Mouse (Mus musculus): ENCODE results near the gene Adcy9.

Adcy9 gene

DNA sequence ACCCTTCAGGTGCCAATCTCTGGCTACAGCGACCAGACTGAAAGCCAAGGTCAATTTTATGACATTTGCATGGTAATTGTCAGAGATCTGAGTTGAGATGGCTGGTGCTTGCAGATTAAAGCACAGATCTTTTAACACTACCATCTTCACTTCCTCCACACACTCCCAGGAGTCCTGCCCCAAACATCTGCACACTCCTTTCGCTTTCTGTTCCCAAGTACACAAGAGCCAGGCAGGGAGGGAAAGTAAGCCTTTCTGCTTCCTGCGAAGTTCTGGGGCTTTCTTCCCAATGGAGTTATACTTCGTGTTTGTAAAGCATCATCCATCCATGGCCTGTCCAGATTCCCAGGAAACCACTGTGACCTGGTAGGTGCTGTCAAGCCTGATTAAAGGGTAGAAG is 38.8 kb downstream of the Adcy9 start:
- DNase-seq = no peak

DNA sequence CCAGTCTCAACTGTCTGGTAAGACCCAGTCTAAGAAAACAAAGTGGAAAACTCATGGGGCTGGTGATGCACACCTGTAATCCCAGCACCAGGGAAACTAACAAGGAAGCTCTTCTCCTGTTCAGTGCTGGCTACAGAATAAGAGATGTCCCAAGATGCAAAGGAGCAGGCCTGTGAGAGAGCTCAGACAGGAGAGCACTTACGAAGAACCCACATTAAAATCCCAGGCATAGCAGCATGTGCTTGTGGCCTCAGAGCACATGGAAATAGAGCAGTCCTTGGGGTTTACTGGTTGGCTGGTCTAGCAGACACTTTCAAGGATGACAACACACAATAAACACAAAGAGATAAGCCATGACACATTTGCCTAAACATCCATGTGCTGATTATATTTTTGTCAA is 41.5 kb downstream of the Adcy9 start:
- DNase-seq = no peak

DNA sequence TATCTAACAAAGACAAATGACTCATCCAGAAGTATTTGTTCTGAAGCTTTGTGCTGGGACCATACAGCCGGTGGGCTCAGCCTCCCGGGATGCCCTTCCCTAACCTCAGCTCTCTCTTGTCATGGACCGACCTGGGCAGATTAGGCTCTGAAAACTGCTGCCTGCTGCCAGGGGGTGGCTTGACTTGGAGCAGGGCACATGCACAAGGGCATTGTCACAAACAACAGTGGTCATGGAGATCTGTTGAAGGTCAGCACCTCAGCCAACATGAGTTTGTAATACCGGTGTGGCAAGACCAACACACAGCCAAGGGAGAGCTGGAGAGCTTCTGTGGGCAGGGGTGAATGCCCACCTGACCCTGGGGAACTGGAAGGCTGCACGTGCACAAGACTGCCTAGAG is 42.7 kb downstream of the Adcy9 start:
- DNase-seq = no peak

DNA sequence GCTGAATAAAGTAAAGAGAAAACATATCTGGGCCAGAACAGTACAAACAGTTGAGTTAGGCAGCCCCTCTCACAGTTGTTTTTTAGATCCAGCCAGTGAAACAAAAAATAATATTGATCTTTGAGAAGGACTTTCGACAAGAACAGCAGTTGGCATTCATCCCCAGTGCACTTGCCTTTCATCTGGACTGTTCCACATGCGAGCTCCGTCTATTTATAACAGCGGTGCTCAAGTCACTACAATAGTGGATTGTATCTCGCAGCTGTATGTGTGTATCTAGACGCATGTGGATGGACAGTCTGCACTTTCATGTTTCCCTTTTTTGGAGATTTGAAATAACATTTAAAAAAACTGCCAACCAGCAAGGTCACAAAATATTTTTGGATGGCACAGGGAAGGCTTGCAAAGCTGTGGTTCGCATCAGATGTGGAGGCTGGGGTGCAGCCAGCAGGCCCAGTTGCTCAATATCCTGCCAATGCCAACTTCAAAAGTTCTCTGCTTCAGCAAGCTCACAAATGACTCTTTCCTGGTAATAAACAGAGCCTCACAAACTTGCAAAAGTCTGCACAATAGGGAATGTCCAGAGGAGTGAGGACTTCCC is 45.4 kb downstream of the Adcy9 start:
- DNase-seq = no peak

DNA sequence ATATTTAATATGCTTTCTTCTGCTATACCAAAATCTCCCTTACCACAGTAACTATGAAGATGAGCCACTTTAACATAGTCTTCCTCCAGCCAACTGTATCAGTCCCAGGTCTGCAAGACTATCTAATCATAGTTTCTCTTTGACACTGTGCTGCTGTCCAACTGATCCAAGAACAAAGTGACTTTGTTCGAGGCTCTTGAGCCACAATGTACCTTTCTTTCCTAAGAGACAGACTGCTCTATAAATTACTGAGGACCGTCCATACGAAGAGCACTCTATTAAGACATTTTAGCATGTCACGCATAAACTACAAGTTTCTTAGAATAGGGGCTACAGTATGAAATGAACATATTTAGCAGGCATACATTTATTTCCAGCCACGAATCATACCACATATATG is 46.0 kb downstream of the Adcy9 start:
- DNase-seq = no peak

DNA sequence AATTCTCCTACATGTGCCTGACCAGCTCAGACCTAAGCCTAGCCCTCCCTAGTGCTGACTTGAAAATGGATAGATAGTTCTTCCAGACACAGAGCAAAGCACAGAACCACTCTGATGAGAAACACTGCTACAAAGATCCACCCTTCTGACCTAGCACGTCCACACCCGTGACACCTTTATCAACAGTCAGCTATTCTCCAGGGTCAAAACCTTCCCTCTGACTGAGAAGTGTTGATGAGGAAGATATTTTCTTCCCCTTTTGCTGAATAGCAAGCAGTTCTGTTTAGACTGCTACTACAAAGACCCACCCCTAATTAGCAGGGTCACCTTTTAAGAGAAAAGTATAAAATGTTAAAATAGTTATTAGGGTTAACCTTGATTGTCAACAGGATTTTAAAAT is 49.3 kb downstream of the Adcy9 start:
- DNase-seq = no peak

DNA sequence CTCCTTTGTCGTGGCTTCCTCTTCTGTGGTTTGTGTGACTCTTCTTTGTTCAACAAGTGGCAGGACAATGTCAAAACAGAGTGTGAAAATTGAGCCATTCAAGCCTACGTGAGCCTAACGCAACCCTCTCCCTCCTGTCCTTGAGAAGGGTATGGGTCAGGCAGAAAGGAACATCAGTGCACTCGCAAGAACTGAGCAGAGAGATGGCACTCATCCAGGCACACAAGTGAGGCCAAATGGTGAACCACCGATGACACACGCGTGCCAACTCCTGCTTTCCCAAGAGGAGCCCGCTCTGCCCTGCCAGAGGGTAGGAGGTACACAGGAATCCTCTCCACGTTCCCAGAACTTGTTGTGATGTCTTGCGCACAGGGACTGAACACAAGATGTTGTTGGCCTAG is 50.2 kb downstream of the Adcy9 start:
- DNase-seq = peak; percentile 78 to 82

DNA sequence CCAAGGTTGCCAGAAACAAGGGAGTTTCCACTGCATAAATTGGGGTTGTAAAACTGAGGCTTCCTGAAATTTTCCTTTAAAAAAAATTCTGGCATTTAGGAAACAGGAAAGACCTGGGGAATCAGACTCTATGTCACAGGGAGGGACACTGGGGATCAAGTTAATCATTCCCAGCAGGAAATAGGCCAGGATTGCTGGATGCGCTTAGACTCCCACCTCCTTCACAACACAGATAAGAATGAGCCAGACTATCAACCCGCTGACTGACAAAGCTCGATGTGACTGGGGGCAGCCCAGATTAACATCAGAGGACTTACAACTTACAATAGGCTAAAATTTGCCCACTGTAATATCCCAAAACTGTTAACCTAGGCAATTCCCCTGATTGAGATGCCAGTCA is 52.4 kb downstream of the Adcy9 start:
- DNase-seq = no peak

DNA sequence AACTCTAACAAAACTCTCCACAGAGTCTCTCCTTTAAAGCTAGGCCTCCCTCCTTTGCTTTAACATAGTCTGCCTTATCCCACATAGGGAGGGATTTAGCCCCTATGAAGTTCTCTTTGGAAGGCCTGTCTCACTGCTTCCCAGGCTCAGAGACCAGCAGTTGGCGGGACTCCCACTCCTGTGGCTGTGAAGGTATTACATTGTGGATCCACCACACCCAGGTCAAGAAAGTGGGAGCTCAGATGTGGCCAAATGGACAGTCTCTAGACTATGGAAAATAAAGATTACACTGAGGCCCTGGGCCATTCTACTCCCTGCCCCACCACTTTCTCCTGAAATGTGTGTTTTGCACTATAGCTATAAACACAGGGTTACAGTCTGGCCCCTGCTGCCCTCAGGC is 53.0 kb downstream of the Adcy9 start:
- peak; percentile 28 to 33 for DNase-seq

DNA sequence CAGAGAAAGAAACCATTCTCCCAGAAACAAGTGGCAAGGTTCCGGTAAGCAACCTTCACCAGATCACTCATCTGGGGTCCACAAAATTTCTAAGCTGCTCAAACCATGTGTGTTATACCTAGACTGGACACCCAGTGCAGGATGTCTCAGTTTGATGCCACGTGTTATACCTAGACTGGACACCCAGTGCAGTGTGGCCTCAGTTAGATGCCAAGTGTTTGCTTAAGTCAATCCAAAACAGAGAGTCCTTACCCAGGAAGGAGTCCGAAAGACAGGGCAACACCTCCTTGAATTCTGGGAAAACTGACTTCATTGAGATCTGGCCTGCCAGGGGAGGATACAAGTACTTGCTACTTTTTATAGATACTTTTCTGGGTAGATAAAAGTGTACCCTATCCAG is 53.6 kb downstream of the Adcy9 start:
- no peak for DNase-seq

DNA sequence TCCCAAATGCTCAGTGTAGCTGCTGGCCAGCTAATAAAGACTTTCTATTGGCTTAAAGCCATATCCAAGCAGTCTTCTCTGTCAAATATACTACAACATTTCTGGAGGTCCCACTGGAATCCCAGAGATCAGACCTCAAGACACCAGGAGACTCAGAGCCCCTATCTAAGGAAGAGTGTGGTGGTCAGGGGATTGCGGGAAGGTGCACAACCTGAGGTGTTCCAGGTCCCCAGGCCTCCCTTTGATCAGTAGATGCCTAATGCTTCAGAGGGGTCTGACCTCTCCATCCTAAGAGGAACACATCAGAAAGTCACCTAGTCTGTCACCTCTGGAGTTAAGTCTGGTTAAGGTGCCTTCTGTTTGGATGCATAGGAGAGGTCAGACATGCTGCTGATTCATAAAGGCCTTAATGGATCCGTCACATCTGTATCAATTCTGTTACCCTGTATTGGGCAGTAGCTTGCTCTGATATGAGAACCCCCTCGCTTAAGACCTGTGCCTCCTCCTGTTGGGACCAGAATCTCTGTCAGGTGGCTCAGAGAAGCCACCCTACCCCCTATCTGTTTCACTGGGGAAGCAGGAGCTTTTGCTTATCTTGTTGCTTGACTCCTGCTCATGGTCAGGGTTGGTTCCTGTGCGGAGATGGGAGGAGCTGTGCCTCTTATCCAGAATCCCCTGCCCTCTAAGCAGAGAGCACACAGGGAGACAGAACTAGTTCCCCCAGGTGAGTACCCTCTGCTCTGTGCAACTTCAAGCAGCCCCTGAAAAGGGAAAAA is 56.8 kb downstream of the Adcy9 start:
- DNase-seq = no peak

DNA sequence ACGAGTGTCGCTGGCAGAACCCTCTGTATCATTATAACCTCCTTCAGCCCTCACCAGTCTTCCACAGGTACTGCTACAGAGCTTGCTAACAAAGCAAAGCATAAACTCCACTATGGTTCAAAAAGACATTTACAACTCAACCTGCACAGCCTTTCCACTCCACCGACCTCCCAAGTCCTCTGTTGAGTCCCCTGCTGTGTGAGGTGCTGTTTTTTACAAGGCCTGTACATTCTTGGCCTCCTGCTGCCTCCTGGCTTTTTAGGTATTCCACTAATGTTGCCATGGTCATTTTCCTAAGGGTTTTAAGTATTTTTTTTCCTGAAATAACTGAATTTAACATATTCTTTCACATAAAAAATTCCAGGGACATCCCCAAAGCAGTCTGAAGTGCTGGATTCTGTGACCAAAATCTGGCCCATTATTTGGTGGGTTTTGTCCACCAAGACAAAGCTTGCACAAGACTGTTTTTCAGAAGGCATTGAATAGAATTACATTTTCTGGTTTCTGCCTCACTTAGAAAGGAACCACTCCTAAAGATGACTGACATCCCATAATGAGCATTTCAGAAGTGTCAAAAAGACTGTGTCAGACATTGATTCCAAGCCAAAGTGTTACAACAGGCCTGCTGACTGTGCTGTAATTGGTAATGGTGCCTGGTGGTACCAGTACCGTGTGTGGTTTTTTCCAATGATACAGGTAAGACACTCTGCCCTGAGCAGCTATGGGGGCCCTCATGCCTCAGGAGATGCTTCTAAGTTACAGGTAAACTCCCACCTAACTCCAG is 64.8 kb downstream of the Adcy9 start:
- no peak for DNase-seq

DNA sequence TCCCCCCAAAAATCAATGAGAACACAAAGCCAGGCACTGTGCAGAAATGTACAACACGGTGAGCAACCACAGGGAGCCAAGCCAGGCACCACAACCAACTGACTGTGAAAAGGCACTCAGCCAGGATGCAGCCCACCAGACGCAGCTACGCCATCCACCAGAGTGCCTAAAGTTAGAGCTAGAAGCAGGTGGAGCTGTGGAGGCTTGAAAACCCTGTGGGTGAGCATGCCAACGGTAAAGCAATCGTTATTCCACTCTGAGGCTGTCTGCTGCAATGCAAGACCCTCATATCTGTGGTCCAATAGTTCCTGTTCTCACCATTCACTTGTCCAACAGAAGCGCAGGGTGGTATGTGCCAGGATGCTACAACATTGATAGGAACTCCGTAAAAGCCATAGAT is 77.7 kb downstream of the Adcy9 start:
- DNase-seq = no peak

DNA sequence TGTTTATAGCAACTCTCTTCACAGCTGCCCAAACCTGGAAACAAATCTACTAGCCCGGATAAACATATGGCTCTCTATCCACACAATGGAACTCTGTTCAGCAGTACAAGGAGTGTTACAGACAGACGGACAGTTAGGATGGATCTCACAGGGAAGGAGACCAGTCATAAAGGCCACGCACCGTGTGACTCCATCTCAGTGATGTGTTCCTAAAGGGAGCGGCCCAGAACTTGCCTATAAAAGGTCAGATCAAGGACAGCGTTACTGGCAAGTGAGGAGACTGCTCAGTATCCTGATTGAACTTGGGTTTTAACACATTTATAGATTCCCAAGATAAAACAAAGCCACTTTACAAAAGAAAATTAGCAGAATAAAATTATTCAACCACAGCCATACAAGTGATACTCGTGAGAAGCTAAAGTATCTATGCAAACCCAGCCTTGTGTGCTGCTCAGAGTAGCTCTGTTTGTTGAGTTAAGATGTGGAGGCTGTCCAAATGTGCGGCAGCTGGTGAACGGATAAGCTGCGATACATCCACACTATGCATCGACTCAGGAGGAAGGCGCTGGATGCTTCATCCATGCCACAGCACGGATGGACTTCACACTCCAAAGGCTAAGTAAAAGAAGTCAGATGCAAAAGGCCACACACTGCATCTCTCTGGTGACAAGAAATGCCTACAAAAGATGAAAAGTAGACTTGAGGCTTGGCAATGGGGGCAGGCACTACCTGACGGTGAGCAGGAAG is 78.8 kb downstream of the Adcy9 start:
- no peak for DNase-seq

DNA sequence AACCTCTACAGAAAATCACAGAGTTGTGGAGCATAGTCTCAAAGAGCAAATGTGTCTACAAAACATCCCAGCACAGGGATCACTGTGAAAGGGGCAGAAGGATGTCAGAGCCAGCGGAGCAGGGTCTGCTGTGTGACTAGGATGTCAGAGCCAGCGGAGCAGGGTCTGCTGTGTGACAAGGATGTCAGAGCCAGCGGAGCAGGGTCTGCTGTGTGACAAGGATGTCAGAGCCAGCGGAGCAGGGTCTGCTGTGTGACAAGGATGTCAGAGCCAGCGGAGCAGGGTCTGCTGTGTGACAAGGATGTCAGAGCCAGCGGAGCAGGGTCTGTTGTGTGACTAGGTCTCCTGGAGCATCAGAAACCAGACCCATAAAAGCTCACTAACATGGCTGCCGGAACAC is 81.1 kb downstream of the Adcy9 start:
- peak in 1 of 2 experiments; percentile 10 for DNase-seq

DNA sequence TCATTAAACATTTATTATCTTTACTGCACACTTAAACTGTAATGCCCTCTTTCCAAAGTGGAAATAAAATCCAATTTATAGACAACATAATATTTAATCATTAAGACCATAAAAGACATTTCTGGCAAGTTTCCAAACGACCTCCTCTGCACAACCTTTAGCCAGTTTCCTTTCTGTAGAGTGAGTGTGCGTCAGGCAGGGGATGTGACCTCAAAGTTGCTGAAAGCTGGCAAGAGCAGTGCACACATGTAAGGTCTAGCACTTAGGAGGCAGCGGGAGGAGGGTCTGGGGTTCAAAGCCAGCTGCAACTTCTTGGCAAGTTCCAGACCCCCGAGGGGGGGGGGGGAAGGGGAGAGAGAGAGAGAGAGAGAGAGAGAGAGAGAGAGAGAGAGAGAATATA is 83.0 kb downstream of the Adcy9 start:
- no peak for DNase-seq

DNA sequence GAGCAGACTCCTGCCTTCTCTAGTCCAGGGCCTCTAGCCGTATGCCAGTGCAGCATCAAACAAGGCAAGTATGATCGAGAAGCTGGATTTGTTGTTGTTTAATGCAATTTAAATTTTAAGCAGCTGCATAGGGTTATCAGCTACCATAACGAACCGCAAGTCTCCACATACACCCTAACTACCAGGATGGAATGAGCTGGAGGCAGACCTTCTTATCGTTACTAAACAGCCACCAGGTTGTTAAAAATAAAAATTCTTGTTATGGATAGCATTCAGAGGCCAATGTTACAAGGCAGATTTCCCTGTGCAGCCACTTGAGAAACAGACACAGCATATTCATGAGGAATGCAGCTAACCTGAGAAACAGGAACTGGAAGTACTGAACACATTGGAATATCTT is 86.5 kb downstream of the Adcy9 start:
- no peak for DNase-seq

DNA sequence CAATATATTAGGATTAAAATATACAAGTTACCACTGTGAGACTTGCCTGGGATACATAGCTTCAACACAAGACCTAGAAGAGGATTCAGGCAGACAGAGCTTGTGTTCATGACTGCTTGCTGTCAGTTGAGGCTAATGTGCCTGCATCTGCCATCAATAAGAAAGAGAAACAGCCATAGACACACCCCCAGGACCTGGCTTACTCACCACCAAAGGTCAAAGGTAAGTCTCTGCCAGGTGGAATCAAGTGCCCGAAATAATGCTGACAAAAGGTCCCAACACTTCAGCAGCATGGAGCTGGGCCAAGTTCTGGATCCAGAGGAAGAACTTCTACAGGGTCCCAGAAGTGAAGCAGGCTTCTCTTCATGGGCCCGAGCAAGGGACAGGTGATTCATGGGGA is 86.9 kb downstream of the Adcy9 start:
- no peak for DNase-seq

DNA sequence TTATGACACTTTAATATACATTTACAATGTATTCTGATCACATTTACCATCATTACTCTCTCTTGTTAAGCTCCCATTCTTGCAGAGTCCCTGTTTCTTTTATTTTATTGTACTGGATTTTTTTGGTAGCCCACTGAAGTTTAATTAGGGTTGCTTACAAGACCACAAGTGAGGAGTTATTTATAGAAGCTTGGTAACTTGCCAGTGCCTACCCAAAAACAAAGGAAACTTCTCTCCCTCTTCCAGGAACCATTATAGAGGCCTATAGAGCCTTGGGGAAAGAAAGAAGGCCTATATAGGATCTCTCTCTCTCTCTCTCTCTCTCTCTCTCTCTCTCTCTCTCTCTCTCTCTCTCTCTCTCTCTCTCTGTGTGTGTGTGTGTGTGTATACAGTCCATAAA is 93.2 kb downstream of the Adcy9 start:
- no peak for DNase-seq

DNA sequence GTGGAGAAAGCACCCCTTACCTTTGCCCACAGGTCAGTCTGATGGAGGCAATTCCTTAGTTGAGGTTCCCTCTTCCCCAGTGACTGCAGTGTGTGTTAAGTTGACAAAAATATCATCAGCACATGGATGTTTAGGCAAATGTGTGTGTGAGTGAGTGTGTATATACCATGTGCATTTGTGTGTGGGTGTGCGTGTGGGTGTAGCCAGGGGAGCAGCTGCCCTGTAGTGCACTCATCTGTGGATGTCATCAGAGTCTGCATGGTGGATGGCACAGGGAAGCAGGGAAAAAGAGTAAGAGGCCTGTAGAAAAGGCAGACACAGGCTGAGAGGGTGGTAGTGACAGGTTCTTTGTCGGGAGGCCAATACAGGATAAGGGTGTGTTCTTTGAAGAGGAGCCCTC is 94.5 kb downstream of the Adcy9 start:
- no peak for DNase-seq

DNA sequence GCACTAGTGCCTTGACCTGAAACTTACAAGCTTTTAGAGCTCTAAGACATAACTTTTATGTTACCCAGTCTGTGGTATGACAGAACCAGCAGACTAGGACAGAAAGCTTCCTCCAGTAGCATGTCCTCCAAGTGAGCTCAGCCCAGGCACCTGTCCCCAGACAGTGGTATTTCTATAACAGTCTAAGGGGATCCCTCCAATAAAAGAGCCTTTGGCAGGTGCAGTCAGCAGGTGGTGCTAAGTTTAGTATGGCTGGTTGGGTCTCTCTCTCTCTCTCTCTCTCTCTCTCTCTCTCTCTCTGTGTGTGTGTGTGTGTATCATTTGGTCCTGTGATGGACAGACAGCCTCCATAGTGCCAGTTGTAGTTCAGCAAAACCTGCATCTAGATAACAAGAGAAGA is 95.3 kb downstream of the Adcy9 start:
- no peak for DNase-seq

DNA sequence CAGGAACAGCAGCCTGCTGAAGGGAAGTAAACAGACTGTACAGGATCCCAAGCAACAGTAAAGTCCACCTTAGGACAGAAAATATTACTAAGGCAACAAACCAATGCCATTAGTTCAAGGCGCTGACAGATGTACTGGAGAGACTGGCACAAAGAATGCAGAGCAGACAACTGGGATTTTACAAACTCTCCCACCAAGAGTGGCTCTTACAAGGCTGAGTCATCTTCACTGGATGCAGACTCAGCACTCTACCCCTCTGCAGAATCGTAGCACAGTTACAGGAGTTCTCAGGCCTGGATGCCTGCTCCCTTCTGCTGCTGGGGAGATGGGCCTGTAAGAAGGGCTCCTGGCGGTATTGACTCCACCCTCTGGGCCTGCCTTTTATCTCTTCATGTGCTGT is 99.4 kb downstream of the Adcy9 start:
- DNase-seq = no peak

DNA sequence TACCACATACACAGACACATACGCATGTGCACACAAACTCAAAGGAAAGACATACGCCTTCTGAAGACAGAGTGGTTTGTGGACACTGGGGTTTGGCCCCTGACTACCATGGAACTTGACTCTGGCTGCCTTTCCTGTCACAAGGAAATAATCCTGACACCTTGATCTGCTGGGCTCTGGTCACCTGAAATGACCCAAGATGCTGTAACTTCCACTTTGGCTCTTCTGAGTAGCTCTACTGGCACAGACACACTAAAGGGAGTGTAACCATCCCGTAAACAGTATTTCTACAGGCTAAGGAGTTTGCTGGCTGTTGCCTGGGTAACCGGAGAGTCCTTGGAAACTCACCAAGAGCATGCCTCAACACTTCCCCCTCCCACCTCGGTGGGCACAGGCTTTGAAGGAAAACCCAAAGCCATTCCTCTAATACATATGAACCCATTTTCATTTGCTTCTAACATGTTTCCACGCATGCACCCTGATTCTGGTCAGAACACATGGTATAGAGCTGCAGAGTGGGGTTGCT is 102.2 kb downstream of the Adcy9 start:
- DNase-seq = no peak
